Mouse (Mus musculus) 3T3-L1 (cell line): ENCODE data around the gene Zfp239.
"Not testable (repeated sequence)": the region's sequence is repeated elsewhere in the genome, so short reads cannot be mapped to it uniquely, and the experiment has no call there.

Experiments used
- DNase-seq: peaks from one replicate; pipeline ENCODE4 v3.0.0-alpha.2; 2015; ENCODE audit warnings: low read depth, low spot score

The Zfp239 gene

DNA sequence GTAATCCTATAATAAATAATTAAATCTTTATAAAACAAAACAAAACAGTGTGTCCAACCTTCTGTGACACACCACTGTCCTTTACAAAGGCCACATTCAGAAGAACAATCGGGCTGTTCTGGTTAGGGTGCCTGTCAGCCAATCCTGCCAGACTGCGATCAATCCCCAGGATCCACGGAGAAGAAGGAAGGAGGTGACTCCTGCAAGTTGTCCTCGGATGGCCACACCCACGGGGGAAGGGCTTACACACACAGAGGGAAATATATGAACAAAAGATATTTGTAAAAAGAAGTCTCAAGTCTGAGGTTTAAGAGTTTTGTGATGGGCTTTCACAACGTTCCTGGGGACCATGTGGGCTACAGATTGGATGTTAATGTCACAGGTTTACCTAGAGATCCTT lies at the start of gene Zfp239:
TSS of gene Zfp239 (plus strand) at position 253 of the 400 bp plus-strand sequence.
- DNase-seq: no peak

- DNase-seq: no peak
These were observed 47.2 kb upstream of the Zfp239 start for GRCm38 (mm10) chr6:117814681-117815080.

DNA sequence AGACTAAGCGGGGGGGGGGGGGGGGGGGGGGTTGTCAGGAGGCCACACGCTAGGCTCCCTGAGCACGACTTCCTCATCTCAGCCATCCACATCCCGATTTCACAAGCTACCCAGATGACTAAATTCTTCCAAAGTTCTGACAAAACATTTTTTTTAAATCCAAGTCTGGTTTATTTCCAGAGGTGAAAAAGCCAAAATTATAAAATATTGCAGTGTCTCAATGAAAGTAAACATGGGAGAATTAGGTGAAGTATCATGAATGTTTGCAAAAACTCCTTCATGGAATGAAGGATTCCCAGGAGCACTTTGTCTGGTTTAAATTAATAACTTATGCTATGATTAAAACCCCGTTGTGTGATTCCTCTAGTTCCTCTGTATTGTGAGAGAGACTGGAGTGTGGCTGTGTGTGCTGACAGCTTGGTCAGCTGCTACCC lies 44.8 kb upstream of the Zfp239 start:
- peak; percentile 71 for DNase-seq

- no peak for DNase-seq
These were observed 41.6 kb upstream of the Zfp239 start for GRCm38 (mm10) chr6:117820327-117820726.

DNA sequence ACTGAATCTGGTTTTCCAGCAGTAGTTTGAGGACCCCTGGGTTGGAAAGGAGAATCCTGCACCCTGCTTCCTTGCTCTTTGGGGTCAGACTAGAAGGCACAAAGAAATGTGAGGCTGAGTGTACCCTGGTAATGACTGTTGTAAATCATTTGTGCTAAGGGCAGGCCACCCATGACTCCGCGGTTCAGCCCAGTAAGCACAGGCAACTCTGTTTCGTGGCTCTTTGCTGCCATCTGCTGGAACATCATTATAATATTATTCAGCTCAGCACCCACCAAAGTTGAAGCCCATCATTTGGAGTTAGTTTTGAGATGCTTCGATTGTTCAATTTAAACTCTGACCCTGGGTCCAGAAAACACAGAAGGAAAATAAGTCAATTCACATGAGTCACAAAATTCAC lies 36.5 kb upstream of the Zfp239 start:
- DNase-seq: peak; percentile 91

DNA sequence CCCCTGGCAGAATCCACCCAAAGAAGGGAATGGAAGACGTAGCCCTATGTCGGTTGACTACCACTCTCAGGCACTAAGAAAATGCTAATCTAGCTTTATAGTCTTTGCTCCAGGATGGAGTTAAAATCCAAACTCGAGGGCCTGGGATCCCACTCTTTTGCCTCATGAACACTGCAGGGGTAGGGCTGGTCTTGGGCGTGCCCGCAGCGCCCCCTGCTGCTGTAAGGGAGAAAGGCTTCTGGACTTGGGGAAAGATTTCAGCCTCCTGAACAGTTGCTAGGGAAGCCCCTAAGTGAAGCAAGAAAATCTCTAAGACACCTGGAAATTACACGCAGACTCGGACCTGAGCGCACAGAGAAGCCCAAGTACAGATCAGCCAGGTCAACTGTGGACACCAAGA lies 33.6 kb upstream of the Zfp239 start:
- peak; percentile 84 for DNase-seq

DNA sequence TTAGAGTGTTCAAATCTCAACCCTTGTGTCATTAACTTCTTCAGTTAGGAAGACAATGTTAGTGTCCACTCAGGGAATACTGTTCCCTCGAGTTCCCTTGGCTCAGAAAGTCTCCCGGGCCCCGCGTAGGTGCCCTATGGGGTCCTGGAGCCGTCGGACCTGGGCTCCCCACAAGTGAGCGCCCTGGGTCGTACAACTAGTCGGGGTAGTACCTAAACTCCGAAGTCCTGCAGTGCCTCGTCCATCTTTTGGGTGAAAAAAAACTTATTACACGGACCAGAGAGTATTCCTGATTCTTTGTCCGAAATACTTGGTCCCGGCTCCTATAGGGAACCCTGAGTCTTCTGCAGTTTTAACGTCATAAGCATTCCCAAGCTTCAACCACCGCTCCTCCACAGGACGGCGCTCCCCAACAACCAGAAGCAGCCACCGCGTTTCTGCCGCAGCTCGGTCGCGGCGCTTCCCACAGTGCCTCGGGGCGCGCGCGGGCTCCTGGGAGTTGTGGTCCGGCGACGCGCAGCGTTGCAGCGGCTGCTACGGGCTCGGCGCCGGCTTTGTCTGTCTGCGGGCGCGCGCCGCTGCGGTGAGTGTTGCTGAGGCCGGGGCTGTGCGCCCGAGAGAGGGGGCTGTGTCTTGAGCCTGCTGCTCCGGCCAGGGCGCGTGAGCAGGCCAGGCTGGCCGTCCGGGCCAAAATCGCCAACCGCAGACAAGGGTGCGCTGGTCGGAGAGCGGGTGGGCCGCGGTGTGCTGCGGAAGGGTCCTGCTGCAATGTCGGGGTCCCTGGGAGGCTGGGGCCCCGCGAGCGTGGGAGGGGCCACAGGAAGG lies 21.0 kb upstream of the Zfp239 start, which contains the start of gene Zfp637:
TSS of gene Zfp637 (plus strand) at position 495 of the 825 bp plus-strand sequence.
- peak; percentile 93 for DNase-seq

- DNase-seq: peak; percentile 63
These were observed 20.4 kb upstream of the Zfp239 start for GRCm38 (mm10) chr6:117841511-117841955.

GRCm38 (mm10) chr6:117844597-117844996 lies 17.3 kb upstream of the Zfp239 start:
- DNase-seq: no peak

DNA sequence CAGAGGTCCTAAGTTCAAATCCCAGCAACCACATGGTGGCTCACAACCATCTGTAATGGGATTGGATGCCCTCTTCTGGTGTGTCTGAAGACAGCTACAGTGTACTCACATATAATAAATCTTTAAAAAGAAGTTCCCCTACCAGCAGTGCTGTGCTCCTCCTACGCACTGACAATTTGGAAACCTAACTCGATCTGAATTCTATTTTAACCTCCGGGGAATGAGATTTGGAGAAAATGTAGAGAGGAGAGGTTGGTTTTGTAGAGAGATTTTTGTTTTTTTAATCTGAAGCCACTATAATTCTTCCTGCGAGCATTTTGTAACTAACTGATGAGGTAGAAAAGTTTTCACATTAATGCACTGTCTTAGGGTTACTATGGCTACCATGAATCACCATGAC lies 15.2 kb upstream of the Zfp239 start:
- not testable (repeated sequence) for DNase-seq

DNA sequence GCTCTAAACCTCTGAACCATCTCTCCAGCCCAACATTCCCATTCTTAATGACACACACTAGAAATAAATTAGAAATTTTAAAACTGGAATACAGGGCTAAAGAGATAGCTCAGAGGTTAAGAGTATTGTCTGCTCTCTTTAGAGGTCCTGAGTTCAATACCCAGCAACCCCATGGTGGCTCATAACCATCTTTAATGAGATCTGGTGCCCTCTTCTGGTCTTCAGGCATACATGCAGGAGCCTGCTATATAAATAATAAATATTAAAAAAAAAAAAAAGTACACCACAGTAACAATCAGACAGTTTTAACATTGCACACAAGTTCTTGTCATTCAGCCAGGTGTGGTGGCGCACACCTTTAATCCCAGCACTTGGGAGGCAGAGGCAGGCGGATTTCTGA lies 14.1 kb upstream of the Zfp239 start:
- DNase-seq: peak; percentile 53

- DNase-seq: peak; percentile 49
These were observed 13.3 kb upstream of the Zfp239 start for GRCm38 (mm10) chr6:117848577-117848976.

DNA sequence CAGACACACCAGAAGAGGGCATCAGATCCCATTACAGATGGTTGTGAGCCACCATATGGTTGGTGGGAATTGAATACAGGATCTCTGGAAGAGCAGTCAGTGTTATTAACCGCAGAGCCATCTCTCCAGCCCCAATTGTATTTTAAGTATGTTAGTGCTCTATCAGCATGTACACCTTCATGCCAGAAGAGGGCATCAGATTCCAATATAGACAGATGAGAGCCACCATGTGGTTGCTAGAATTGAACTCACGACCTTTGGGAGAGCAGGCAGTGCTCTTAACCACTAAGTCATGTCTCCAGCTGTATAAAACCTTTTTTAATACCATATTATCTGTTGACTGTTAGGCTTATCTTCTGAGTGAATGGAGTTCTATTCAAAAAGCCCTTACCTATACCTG lies 10.2 kb upstream of the Zfp239 start:
- peak; percentile 47 for DNase-seq

- DNase-seq: peak; percentile 54
These were observed 3.9 kb upstream of the Zfp239 start for GRCm38 (mm10) chr6:117857990-117858389.

DNA sequence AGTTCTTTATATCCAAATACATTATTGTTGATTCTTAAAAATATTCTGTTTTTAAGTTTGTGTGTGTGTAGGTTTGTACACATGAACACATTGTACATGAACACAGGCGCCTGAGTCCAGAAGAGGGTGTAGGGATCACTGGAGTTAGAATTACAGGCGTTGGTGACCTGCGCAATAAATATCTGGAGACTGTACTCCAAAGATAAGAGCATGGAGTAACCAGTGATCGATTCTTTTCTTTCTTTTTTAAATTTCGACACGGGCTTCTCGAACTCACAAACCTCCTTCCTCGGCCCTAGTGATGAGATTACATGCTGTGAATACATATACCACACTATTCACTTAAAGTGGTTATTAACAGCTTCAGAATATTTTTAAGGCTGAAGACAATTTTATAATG lies 565 bp downstream of the Zfp239 start:
- DNase-seq: no peak

GRCm38 (mm10) chr6:117862899-117863620 lies 1.2 kb downstream of the Zfp239 start:
- DNase-seq: peak; percentile 76

GRCm38 (mm10) chr6:117863751-117864150 lies 1.9 kb downstream of the Zfp239 start:
- DNase-seq: no peak

DNA sequence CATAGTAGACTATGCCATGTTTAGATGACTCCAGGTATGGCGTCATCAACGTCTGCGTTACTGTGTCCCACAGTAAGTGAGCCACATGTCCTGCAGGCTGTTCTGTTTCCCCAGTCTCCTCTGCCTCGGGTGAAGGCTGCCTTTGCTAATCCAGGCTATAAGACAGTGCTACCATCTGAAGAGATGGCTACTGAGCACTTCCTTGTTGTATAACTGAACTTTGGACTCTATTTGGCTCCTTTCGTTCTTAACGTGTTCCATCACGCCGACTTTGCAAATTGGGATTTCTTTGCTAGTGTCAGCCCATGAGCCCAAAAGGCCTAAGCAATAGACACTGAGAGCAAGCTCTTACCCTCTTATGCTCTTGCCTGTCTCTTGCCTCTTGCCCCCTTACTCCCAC lies 6.3 kb downstream of the Zfp239 start:
- no peak for DNase-seq

DNA sequence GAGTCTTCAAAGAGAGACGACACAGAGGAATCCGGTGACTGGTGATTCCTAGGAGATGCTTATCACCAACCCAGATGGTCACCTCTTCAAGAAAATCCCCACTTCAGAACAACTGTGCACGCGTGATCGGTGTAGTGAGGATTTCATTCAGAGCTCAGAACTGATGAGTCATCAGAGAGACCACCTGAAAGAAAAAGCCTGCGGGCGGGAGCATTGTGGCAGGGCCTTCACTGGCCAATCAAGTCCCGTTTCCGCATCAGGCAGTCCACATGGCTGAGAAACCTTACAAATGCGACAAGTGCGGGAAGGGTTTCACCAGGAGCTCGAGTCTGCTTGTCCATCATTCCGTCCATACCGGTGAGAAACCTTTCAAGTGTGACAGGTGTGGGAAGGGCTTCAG lies 9.1 kb downstream of the Zfp239 start:
- no peak for DNase-seq

- DNase-seq: peak; percentile 56
These were observed 11.6 kb downstream of the Zfp239 start for GRCm38 (mm10) chr6:117873450-117873849.

DNA sequence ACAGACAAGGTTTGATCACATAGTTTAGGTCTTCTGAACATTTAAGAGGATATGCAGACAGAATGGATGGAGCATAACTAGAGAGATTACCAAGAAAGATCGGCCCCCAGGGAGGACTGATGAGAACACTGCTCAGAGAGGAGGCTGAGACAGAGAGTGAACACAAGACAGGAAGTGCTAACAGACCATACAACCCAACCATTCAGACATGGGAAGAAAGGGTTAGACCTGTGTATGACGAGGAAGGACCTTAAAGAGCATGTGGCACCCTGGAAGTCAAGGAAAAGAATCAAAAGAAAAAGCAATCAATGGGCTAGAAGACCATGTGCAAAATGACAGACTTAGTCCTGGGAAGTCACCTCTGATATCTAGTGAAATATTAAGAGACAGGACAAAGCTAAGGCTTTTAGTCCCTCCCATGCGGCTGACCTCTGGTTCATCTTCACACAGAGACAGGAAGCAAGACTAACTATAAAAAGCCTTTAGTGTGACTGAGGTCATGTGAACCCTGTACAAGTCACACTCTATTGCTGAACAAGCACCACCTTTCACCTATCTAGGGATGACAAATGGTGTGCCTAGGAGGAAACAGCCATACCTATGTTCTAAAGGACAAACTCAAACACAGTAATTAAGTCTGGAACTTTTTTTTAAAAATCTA lies 12.9 kb downstream of the Zfp239 start:
- no peak for DNase-seq
